Mouse (Mus musculus) midbrain, postnatal 0 days (tissue): ENCODE measurements at regions not wholly inside any gene's neighbourhood (a gene's known extent, or its start where the extent isn't known, plus 50 kb on each side); places are given as distances from the start of the nearest gene placed in this dataset.

ENCODE experiments used
- ATAC-seq: fragments of 200-750 bp; cut with Nextera tagmentation; 2 replicates; pipeline ENCODE4 v1.8.0; 2017; ENCODE audit warnings: moderate number of reproducible peaks, mild to moderate bottlenecking, moderate TSS enrichment, moderate library complexity; ENCODE audit not compliant: low FRiP score
- DNase-seq: peaks from one replicate; pipeline ENCODE4 v3.0.0-alpha.2; 2015; ENCODE audit warnings: low spot score
- H3K27ac ChIP-seq: fragments of 300-500 bp; sonication (generic); 2 replicates; pipeline ENCODE4 v1.5.1; 2014; ENCODE audit warnings: low read depth, mild to moderate bottlenecking, low read length, mixed read lengths
- H3K27me3 ChIP-seq: fragments of 300-500 bp; sonication (generic); 2 replicates; pipeline ENCODE4 v1.6.1; 2014; ENCODE audit warnings: low read length, control low read depth, mixed read lengths; ENCODE audit not compliant: insufficient read depth
- H3K36me3 ChIP-seq: fragments of 300-500 bp; sonication (generic); 2 replicates; pipeline ENCODE4 v1.6.1; 2014; ENCODE audit warnings: low read length, control low read depth, mixed read lengths; ENCODE audit not compliant: insufficient read depth
- H3K4me1 ChIP-seq: fragments of 300-500 bp; sonication (generic); 2 replicates; pipeline ENCODE4 v1.6.1; 2014; ENCODE audit warnings: mild to moderate bottlenecking, control low read depth, antibody characterized with exemption, low read length, mixed read lengths; ENCODE audit not compliant: insufficient read depth
- H3K4me2 ChIP-seq: fragments of 300-500 bp; sonication (generic); 2 replicates; pipeline ENCODE4 v1.6.1; 2014; ENCODE audit warnings: low read depth, mild to moderate bottlenecking, low read length, mixed read lengths; ENCODE audit not compliant: poor library complexity, severe bottlenecking
- H3K4me3 ChIP-seq: fragments of 300-500 bp; sonication (generic); 2 replicates; pipeline ENCODE4 v1.5.1; 2014; ENCODE audit warnings: low read depth, mild to moderate bottlenecking, low read length, moderate library complexity
- H3K9ac ChIP-seq: fragments of 300-500 bp; sonication (generic); replicated peaks from 2 replicates; pipeline ENCODE4 v1.6.1; 2014; ENCODE audit warnings: mild to moderate bottlenecking, low read length, moderate library complexity, mixed read lengths; ENCODE audit not compliant: poor library complexity, severe bottlenecking
- H3K9me3 ChIP-seq: fragments of 300-500 bp; sonication (generic); 2 replicates; pipeline ENCODE4 v1.6.1; 2016; ENCODE audit warnings: low read length, control low read depth
- CTCF ChIP-seq: IDR thresholded peaks from 2 replicates; pipeline ENCODE4 v1.5.1; 2016; ENCODE audit warnings: antibody characterized with exemption, mild to moderate bottlenecking
- WGBS: fragments of 180-500 bp; shearing (Covaris S2); extraction: QIAGEN DNeasy Blood & Tissue Kit; methylation state at CpG from one replicate; pipeline ENCODE4 v1.1.7; 2014; 5-methylcytosine and 5-hydroxymethylcytosine counted together

DNA sequence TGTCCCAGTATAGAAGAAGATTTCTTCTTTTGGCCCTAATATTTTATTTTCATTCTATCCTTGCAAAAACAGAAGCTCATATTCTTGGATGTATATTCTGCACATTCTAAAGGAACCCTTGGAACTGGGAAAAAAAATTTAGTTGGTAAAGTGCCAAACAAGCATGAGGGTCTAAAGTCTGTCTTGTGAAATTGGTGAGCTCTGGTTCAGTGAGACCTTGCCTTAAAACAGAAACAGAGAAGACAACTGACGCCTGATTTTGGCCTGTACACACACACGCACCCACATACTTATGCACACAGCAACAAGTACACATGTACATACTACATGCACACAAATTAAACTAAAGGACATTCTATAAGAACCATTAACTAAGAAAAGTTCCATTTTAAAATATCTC lies 62.4 kb upstream of the Zranb2 start:
- no peaks in the 10 kb centered on the region for H3K9me3 ChIP-seq
- H3K36me3 ChIP-seq = no peaks in the 10 kb centered on the region
- no peak for TF ChIP-seq CTCF
- DNase-seq = no peak
- no peak overlapping the region for H3K4me2 ChIP-seq
- H3K27me3 ChIP-seq = no peaks in the 10 kb centered on the region
- no peak for ATAC-seq
- no peak overlapping the region for H3K9ac ChIP-seq
- H3K27ac ChIP-seq = no peak overlapping the region
- 91% methylated on average over 2 of the region's 2 CpGs for WGBS
- no peak overlapping the region for H3K4me3 ChIP-seq
- H3K4me1 ChIP-seq = no peaks in the 10 kb centered on the region

- no peaks in the 10 kb centered on the region for H3K36me3 ChIP-seq
- no peak overlapping the region for H3K9ac ChIP-seq
- H3K9me3 ChIP-seq = no peaks in the 10 kb centered on the region
- no peak overlapping the region for H3K4me2 ChIP-seq
- DNase-seq = no peak
- H3K4me3 ChIP-seq = no peak overlapping the region
- 80% methylated on average over 5 of the region's 5 CpGs for WGBS
- H3K27ac ChIP-seq = no peak overlapping the region
- no peak for TF ChIP-seq CTCF
- no peaks in the 10 kb centered on the region for H3K27me3 ChIP-seq
- H3K4me1 ChIP-seq = no peaks in the 10 kb centered on the region
- ATAC-seq = no peak
These were observed 61.3 kb upstream of the Zranb2 start for GRCm38 (mm10) chr3:157472674-157473073.

DNA sequence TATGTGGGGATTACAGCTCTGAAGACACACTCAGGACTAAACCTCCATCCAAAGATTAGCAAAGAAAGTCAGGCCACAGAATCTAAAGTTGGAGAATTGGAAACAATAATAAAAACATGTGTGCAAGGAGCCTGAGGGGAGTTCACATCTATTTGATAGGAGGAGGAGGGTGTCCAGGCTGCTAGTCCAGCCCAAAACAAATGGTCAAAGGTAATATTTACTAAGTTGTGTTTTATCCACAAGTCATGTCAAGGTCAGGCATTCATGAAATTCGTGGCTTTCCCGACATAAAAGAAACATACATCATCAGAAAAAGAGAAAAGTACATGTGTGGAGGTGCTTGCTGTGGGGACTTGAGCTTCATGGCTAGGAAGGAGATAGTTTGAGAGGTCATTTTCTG lies 56.2 kb upstream of the Zranb2 start:
- Histone ChIP-seq H3K4me2 (no peak overlapping the region), H3K4me3 (no peak overlapping the region), H3K36me3 (no peaks in the 10 kb centered on the region), H3K9me3 (no peaks in the 10 kb centered on the region), H3K27ac (no peak overlapping the region), H3K4me1 (no peaks in the 10 kb centered on the region), H3K27me3 (no peaks in the 10 kb centered on the region), H3K9ac (no peak overlapping the region)
- DNase-seq = no peak
- ATAC-seq = no peak
- 84% methylated on average over 2 of the region's 2 CpGs for WGBS
- no peak for TF ChIP-seq CTCF
